Mouse (Mus musculus): ENCODE data around the gene Tsfm.

- TF ChIP-seq EP300 (IDR thresholded peaks at IDR 0.05) (no peak), CTCF (IDR thresholded peaks at IDR 0.05) (no peak)
These were observed 53.6 kb downstream of the Tsfm start for GRCm38 (mm10) chr10:126977076-126977475.
